Mouse (Mus musculus): Measurements from ENCODE around the gene Adprhl2. TPM values are rescaled to one million over a fixed set of nuclear protein-coding genes. Genes with fewer than 3 reads are reported as not detected.

The Adprhl2 gene
- polyA plus RNA-seq, 1 experiment from 2014 or later: 57.9 TPM

DNA sequence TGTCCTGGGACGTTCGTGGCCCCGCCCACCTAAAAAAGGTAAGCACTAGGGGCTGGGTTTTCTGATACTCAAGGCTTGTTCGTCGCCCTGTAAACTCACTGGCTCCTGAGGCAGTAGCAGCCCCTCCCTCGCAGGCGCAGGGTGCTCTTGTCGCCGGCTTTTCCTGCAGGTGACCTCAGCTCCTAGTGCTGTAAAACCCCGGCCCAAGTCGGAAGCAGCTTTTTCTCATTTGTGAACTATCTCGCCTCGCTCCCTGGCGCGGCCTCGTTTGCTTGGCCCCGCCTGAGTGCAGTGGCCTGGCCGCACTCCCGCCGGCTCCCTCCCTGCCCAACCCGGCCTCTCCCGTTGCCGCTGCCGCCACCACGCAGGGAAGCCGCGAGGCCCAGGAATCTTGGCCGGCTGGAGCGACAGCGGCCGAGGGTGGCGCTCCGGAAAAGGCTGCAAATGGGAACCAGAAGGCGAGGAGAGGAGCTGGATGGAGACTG is 24.8 kb downstream of the Adprhl2 start:
- DNase-seq (ENCODE audit: low spot score) (peak; percentile 43), ATAC-seq (ENCODE audit: low FRiP score) (peak; percentile 53; the same call in 1 of the 2 replicates)
- Histone ChIP-seq H3K4me3 (replicated peaks; ENCODE audit: low read length) (peak overlapping the region; percentile 23), H3K9me3 (ENCODE audit: control insufficient read depth, low read length) (no peaks in the 10 kb centered on the region), H3K4me2 (replicated peaks) (peak overlapping the region; percentile 59), H3K27me3 (ENCODE audit: control insufficient read depth, insufficient read depth, low read length) (peaks cover 59% of the 10 kb centered on the region), H3K4me1 (replicated peaks; ENCODE audit: control insufficient read depth, insufficient read depth, low read length) (peaks cover 19% of the 10 kb centered on the region), H3K9ac (peak overlapping the region; percentile 49), H3K36me3 (replicated peaks; ENCODE audit: control insufficient read depth, insufficient read depth) (no peaks in the 10 kb centered on the region), H3K27ac (no peak overlapping the region)
- under 1% methylated on average over 34 of the region's 34 CpGs for WGBS

GRCm38 (mm10) chr4:126295937-126296336 is 25.6 kb downstream of the Adprhl2 start:
- Histone ChIP-seq H3K36me3 (replicated peaks; ENCODE audit: control insufficient read depth, insufficient read depth) (no peaks in the 10 kb centered on the region), H3K27ac (no peak overlapping the region), H3K27me3 (ENCODE audit: control insufficient read depth, insufficient read depth, low read length) (peaks cover 51% of the 10 kb centered on the region), H3K4me3 (replicated peaks; ENCODE audit: low read length) (no peak overlapping the region), H3K4me2 (replicated peaks) (peak overlapping the region; percentile 59; the same call in 1 of the 2 replicates), H3K9ac (no peak overlapping the region), H3K9me3 (ENCODE audit: control insufficient read depth, low read length) (no peaks in the 10 kb centered on the region), H3K4me1 (replicated peaks; ENCODE audit: control insufficient read depth, insufficient read depth, low read length) (peaks cover 13% of the 10 kb centered on the region)
- DNase-seq (ENCODE audit: low spot score): no peak
- ATAC-seq (ENCODE audit: low FRiP score): no peak
- WGBS: 36% methylated on average over 4 of the region's 4 CpGs

- WGBS: 71% methylated on average over 6 of the region's 6 CpGs
- peaks cover 43% of the 10 kb centered on the region for H3K27me3 ChIP-seq (ENCODE audit: control insufficient read depth, insufficient read depth, low read length)
Observed at GRCm38 (mm10) chr4:126295152-126295551, 26.4 kb downstream of the Adprhl2 start.

GRCm38 (mm10) chr4:126291196-126291595 is 30.3 kb downstream of the Adprhl2 start:
- DNase-seq (ENCODE audit: low spot score) (no peak), ATAC-seq (ENCODE audit: low FRiP score) (no peak)
- H3K4me1 ChIP-seq (replicated peaks; ENCODE audit: control insufficient read depth, insufficient read depth, low read length): peaks cover 5% of the 10 kb centered on the region; the same call in 1 of the 2 replicates
- peaks cover 42% of the 10 kb centered on the region for H3K27me3 ChIP-seq (ENCODE audit: control insufficient read depth, insufficient read depth, low read length)
- no peak overlapping the region for H3K4me3 ChIP-seq (replicated peaks; ENCODE audit: low read length)
- no peak overlapping the region for H3K27ac ChIP-seq
- no peaks in the 10 kb centered on the region for H3K9me3 ChIP-seq (ENCODE audit: control insufficient read depth, low read length)
- H3K36me3 ChIP-seq (replicated peaks; ENCODE audit: control insufficient read depth, insufficient read depth): no peaks in the 10 kb centered on the region
- WGBS: 37% methylated on average over 13 of the region's 13 CpGs
- H3K9ac ChIP-seq: no peak overlapping the region
- H3K4me2 ChIP-seq (replicated peaks): no peak overlapping the region

More at GRCm38 (mm10) chr4:126295152-126295551, 26.4 kb downstream of the Adprhl2 start:
- no peak for ATAC-seq (ENCODE audit: low FRiP score)
- Histone ChIP-seq H3K27ac (no peak overlapping the region), H3K4me2 (replicated peaks) (no peak overlapping the region), H3K9ac (no peak overlapping the region), H3K4me1 (replicated peaks; ENCODE audit: control insufficient read depth, insufficient read depth, low read length) (peaks cover 11% of the 10 kb centered on the region), H3K36me3 (replicated peaks; ENCODE audit: control insufficient read depth, insufficient read depth) (no peaks in the 10 kb centered on the region), H3K9me3 (ENCODE audit: control insufficient read depth, low read length) (no peaks in the 10 kb centered on the region), H3K4me3 (replicated peaks; ENCODE audit: low read length) (no peak overlapping the region)
- no peak for DNase-seq (ENCODE audit: low spot score)

DNA sequence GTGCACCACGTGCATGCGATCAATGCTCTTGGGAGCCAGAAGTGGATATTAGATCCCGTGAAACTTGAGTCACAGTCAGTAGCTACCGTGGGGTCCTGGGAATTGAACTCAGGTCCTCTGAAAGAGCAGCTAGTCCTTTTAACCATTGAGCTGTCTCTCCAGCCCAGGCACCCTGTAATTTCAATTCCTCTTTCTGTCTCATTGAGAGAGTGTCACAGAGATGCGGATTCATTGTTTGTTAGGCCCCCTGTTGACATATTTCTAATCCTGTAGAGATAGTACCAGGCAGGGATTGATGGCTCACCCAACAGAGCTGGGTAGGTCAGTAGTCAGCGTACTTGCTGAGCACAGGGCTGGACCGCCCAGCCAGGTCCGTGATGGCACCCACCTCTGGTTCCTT is 31.2 kb downstream of the Adprhl2 start:
- Histone ChIP-seq H3K9me3 (ENCODE audit: control insufficient read depth, low read length) (no peaks in the 10 kb centered on the region), H3K4me3 (replicated peaks; ENCODE audit: low read length) (no peak overlapping the region), H3K4me1 (replicated peaks; ENCODE audit: control insufficient read depth, insufficient read depth, low read length) (peaks cover 5% of the 10 kb centered on the region; the same call in 1 of the 2 replicates), H3K27ac (no peak overlapping the region), H3K27me3 (ENCODE audit: control insufficient read depth, insufficient read depth, low read length) (peaks cover 41% of the 10 kb centered on the region), H3K4me2 (replicated peaks) (no peak overlapping the region), H3K9ac (no peak overlapping the region), H3K36me3 (replicated peaks; ENCODE audit: control insufficient read depth, insufficient read depth) (no peaks in the 10 kb centered on the region)
- no peak for ATAC-seq (ENCODE audit: low FRiP score)
- DNase-seq (ENCODE audit: low spot score): no peak
- WGBS: 86% methylated on average over 8 of the region's 8 CpGs

GRCm38 (mm10) chr4:126288085-126288666 is 33.3 kb downstream of the Adprhl2 start:
- Histone ChIP-seq H3K4me3 (replicated peaks; ENCODE audit: low read length) (no peak overlapping the region), H3K36me3 (replicated peaks; ENCODE audit: control insufficient read depth, insufficient read depth) (no peaks in the 10 kb centered on the region), H3K27ac (no peak overlapping the region), H3K4me1 (replicated peaks; ENCODE audit: control insufficient read depth, insufficient read depth, low read length) (peaks cover 5% of the 10 kb centered on the region; the same call in 1 of the 2 replicates), H3K27me3 (ENCODE audit: control insufficient read depth, insufficient read depth, low read length) (peaks cover 41% of the 10 kb centered on the region), H3K9ac (no peak overlapping the region), H3K9me3 (ENCODE audit: control insufficient read depth, low read length) (no peaks in the 10 kb centered on the region), H3K4me2 (replicated peaks) (no peak overlapping the region)
- no peak for ATAC-seq (ENCODE audit: low FRiP score)
- DNase-seq (ENCODE audit: low spot score): no peak
- WGBS: 36% methylated on average over 17 of the region's 17 CpGs

GRCm38 (mm10) chr4:126287302-126287995 is 34.1 kb downstream of the Adprhl2 start:
- DNase-seq (ENCODE audit: low spot score) (no peak), ATAC-seq (ENCODE audit: low FRiP score) (no peak)
- H3K27ac ChIP-seq: no peak overlapping the region
- H3K36me3 ChIP-seq (replicated peaks; ENCODE audit: control insufficient read depth, insufficient read depth): no peaks in the 10 kb centered on the region
- no peak overlapping the region for H3K9ac ChIP-seq
- H3K27me3 ChIP-seq (ENCODE audit: control insufficient read depth, insufficient read depth, low read length): peaks cover 41% of the 10 kb centered on the region
- WGBS: 27% methylated on average over 11 of the region's 11 CpGs
- no peaks in the 10 kb centered on the region for H3K9me3 ChIP-seq (ENCODE audit: control insufficient read depth, low read length)
- H3K4me1 ChIP-seq (replicated peaks; ENCODE audit: control insufficient read depth, insufficient read depth, low read length): peaks cover 5% of the 10 kb centered on the region; the same call in 1 of the 2 replicates
- H3K4me3 ChIP-seq (replicated peaks; ENCODE audit: low read length): no peak overlapping the region; the same call in 1 of the 2 replicates
- no peak overlapping the region for H3K4me2 ChIP-seq (replicated peaks)

GRCm38 (mm10) chr4:126286492-126286891 is 35.0 kb downstream of the Adprhl2 start, which contains the start of gene Col8a2:
Col8a2 (plus strand) TSS chr4:126286793.
- ATAC-seq (ENCODE audit: low FRiP score) (no peak; the same call in 1 of the 2 replicates), DNase-seq (ENCODE audit: low spot score) (no peak)
- Histone ChIP-seq H3K9ac (0 out of 2 replicates have a peak within 1 kb of the TSS, but pooled peaks have one; percentile 28), H3K27ac (no peak within 1 kb of the TSS), H3K9me3 (ENCODE audit: control insufficient read depth, low read length) (no peaks in the 10 kb centered on the region), H3K27me3 (ENCODE audit: control insufficient read depth, insufficient read depth, low read length) (peaks cover 41% of the 10 kb centered on the region), H3K4me1 (replicated peaks; ENCODE audit: control insufficient read depth, insufficient read depth, low read length) (peaks cover 5% of the 10 kb centered on the region; the same call in 1 of the 2 replicates), H3K36me3 (replicated peaks; ENCODE audit: control insufficient read depth, insufficient read depth) (no peaks in the 10 kb centered on the region), H3K4me3 (replicated peaks; ENCODE audit: low read length) (peak within 1 kb of the TSS; percentile 29), H3K4me2 (replicated peaks) (peak within 1 kb of the TSS; percentile 46)
- WGBS: 2% methylated on average over 42 of the region's 42 CpGs

DNA sequence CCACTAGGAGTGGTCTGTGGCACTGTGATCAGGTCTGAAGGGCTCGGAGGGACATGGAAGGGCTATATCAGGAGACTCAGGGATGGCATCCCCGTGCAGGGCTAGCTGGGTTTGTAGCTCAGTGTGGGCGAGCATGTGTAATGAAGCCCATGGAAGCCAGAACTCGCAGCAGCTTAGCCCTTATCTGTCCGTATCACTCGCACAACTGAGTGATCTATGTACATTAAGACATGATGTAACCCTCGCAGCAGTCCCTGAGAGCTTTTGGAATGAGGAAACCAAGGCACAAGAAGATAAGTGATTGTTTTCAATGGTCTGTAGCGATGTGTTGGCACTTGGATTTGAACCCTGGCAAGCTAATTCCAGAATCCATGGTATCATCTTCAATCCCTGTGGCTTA is 37.9 kb downstream of the Adprhl2 start:
- WGBS: 89% methylated on average over 8 of the region's 8 CpGs
- no peak overlapping the region for H3K9ac ChIP-seq
- ATAC-seq (ENCODE audit: low FRiP score): no peak
- H3K4me3 ChIP-seq (replicated peaks; ENCODE audit: low read length): no peak overlapping the region
- H3K27ac ChIP-seq: no peak overlapping the region
- no peak for DNase-seq (ENCODE audit: low spot score)
- peaks cover 5% of the 10 kb centered on the region; the same call in 1 of the 2 replicates for H3K4me1 ChIP-seq (replicated peaks; ENCODE audit: control insufficient read depth, insufficient read depth, low read length)
- H3K36me3 ChIP-seq (replicated peaks; ENCODE audit: control insufficient read depth, insufficient read depth): no peaks in the 10 kb centered on the region
- peaks cover 30% of the 10 kb centered on the region for H3K27me3 ChIP-seq (ENCODE audit: control insufficient read depth, insufficient read depth, low read length)
- no peaks in the 10 kb centered on the region for H3K9me3 ChIP-seq (ENCODE audit: control insufficient read depth, low read length)
- H3K4me2 ChIP-seq (replicated peaks): no peak overlapping the region

All from hindbrain, embryonic 14.5 days (tissue).